Mouse (Mus musculus): ENCODE measurements around the gene Sos1. TPM values are rescaled to one million over a fixed set of nuclear protein-coding genes. Genes with fewer than 3 reads are reported as not detected.

Sos1 gene
- polyA plus RNA-seq, 1 experiment from 2014 or later, result 7.2 TPM

GRCm38 (mm10) chr17:80505766-80506165 lies 25.5 kb upstream of the Sos1 start:
- H3K36me3 ChIP-seq, result no peaks in the 10 kb centered on the region
- ATAC-seq, result no peak
- no peaks in the 10 kb centered on the region for H3K27me3 ChIP-seq
- no peak overlapping the region for H3K27ac ChIP-seq
- WGBS, result 89% methylated on average over 6 of the region's 6 CpGs
- H3K9me3 ChIP-seq, result no peaks in the 10 kb centered on the region
- no peaks in the 10 kb centered on the region for H3K4me1 ChIP-seq (replicated peaks)
- no peak overlapping the region for H3K4me2 ChIP-seq (replicated peaks)
- H3K9ac ChIP-seq (replicated peaks), result no peak overlapping the region
- no peak overlapping the region for H3K4me3 ChIP-seq (replicated peaks)

DNA sequence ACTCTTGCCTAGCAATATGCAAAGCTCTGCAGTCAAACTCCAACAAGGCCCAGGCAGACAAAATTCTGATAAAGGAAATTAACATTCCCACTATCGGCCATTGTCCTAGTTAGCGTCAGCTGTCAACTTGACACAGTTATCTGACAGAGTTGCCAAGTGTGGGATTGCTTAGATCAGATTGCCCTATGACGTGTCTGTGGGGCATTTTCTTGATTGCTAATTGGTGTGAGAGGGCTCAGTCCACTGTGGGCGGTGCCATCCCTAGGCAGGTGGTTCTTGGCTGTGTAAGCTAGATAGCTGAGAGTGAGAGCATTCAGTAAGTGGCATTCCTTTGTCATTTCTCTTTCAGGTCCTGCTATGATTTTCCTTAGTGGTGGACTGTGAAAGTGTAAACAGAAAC lies 25.1 kb upstream of the Sos1 start:
- Histone ChIP-seq H3K9ac (replicated peaks) (no peak overlapping the region), H3K4me1 (replicated peaks) (no peaks in the 10 kb centered on the region), H3K9me3 (no peaks in the 10 kb centered on the region), H3K4me2 (replicated peaks) (no peak overlapping the region), H3K27me3 (no peaks in the 10 kb centered on the region), H3K4me3 (replicated peaks) (no peak overlapping the region), H3K27ac (no peak overlapping the region), H3K36me3 (no peaks in the 10 kb centered on the region)
- WGBS, result 86% methylated on average over 4 of the region's 4 CpGs
- ATAC-seq, result no peak

GRCm38 (mm10) chr17:80501805-80502172 lies 21.5 kb upstream of the Sos1 start:
- no peak overlapping the region for H3K9ac ChIP-seq (replicated peaks)
- no peak overlapping the region for H3K27ac ChIP-seq
- H3K4me3 ChIP-seq (replicated peaks), result no peak overlapping the region
- 80% methylated on average over 2 of the region's 2 CpGs for WGBS
- no peaks in the 10 kb centered on the region for H3K36me3 ChIP-seq
- H3K27me3 ChIP-seq, result no peaks in the 10 kb centered on the region
- no peaks in the 10 kb centered on the region for H3K9me3 ChIP-seq
- no peak overlapping the region for H3K4me2 ChIP-seq (replicated peaks)
- ATAC-seq, result no peak
- no peaks in the 10 kb centered on the region for H3K4me1 ChIP-seq (replicated peaks)

- Histone ChIP-seq H3K9me3 (no peaks in the 10 kb centered on the region), H3K9ac (replicated peaks) (no peak overlapping the region), H3K27ac (no peak overlapping the region), H3K27me3 (no peaks in the 10 kb centered on the region), H3K4me3 (replicated peaks) (no peak overlapping the region), H3K4me2 (replicated peaks) (no peak overlapping the region), H3K36me3 (no peaks in the 10 kb centered on the region), H3K4me1 (replicated peaks) (no peaks in the 10 kb centered on the region)
- ATAC-seq, result no peak
- WGBS, result 70% methylated on average over 5 of the region's 5 CpGs
Measured at GRCm38 (mm10) chr17:80501037-80501804, 21.0 kb upstream of the Sos1 start.

DNA sequence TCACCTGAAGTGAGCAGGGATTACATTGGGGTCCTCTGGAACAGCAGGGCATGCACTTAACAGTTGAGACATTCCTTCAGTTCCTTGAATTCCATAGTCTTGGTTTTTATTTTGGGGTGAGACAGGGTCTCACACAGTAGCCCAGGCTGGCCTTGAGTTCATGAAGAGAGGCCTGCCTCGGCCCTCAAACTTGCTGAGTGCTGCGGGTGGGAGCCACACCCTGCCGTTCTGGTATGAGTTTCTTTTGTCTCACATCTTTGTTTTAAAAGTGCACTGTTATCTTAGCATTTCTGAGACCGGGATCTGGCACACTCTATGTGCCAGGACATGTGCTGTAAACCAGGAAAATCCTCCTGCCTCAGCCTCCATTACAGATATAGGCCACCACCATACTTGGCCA lies 19.8 kb upstream of the Sos1 start:
- H3K27ac ChIP-seq, result no peak overlapping the region
- no peak overlapping the region for H3K4me2 ChIP-seq (replicated peaks)
- H3K4me1 ChIP-seq (replicated peaks), result no peaks in the 10 kb centered on the region
- H3K9me3 ChIP-seq, result no peaks in the 10 kb centered on the region
- no peak for ATAC-seq
- no peaks in the 10 kb centered on the region for H3K27me3 ChIP-seq
- H3K36me3 ChIP-seq, result no peaks in the 10 kb centered on the region
- WGBS, result 88% methylated on average over 4 of the region's 4 CpGs
- H3K4me3 ChIP-seq (replicated peaks), result no peak overlapping the region
- no peak overlapping the region for H3K9ac ChIP-seq (replicated peaks)

GRCm38 (mm10) chr17:80498600-80499268 lies 18.5 kb upstream of the Sos1 start:
- H3K4me2 ChIP-seq (replicated peaks), result no peak overlapping the region
- H3K4me3 ChIP-seq (replicated peaks), result no peak overlapping the region
- H3K27ac ChIP-seq, result no peak overlapping the region
- ATAC-seq, result no peak
- H3K9me3 ChIP-seq, result no peaks in the 10 kb centered on the region
- 65% methylated on average over 11 of the region's 11 CpGs for WGBS
- H3K4me1 ChIP-seq (replicated peaks), result no peaks in the 10 kb centered on the region
- no peaks in the 10 kb centered on the region for H3K27me3 ChIP-seq
- no peaks in the 10 kb centered on the region for H3K36me3 ChIP-seq
- no peak overlapping the region for H3K9ac ChIP-seq (replicated peaks)

- no peak overlapping the region for H3K4me3 ChIP-seq (replicated peaks)
Measured at GRCm38 (mm10) chr17:80497183-80497601, 16.9 kb upstream of the Sos1 start.

GRCm38 (mm10) chr17:80496607-80497170 lies 16.4 kb upstream of the Sos1 start:
- Histone ChIP-seq H3K27me3 (no peaks in the 10 kb centered on the region), H3K4me1 (replicated peaks) (no peaks in the 10 kb centered on the region), H3K9me3 (no peaks in the 10 kb centered on the region), H3K9ac (replicated peaks) (no peak overlapping the region), H3K4me2 (replicated peaks) (no peak overlapping the region), H3K27ac (no peak overlapping the region), H3K4me3 (replicated peaks) (no peak overlapping the region), H3K36me3 (no peaks in the 10 kb centered on the region)
- 92% methylated on average over 8 of the region's 8 CpGs for WGBS
- no peak for ATAC-seq

More at GRCm38 (mm10) chr17:80497183-80497601, 16.9 kb upstream of the Sos1 start:
- H3K27ac ChIP-seq, result no peak overlapping the region
- H3K9me3 ChIP-seq, result no peaks in the 10 kb centered on the region
- H3K9ac ChIP-seq (replicated peaks), result no peak overlapping the region
- no peaks in the 10 kb centered on the region for H3K4me1 ChIP-seq (replicated peaks)
- no peaks in the 10 kb centered on the region for H3K27me3 ChIP-seq
- no peaks in the 10 kb centered on the region for H3K36me3 ChIP-seq
- WGBS, result 42% methylated on average over 9 of the region's 9 CpGs
- H3K4me2 ChIP-seq (replicated peaks), result no peak overlapping the region
- ATAC-seq, result no peak

- no peak overlapping the region for H3K27ac ChIP-seq
- no peak overlapping the region for H3K4me2 ChIP-seq (replicated peaks)
- no peaks in the 10 kb centered on the region for H3K9me3 ChIP-seq
- 77% methylated on average over 6 of the region's 6 CpGs for WGBS
- H3K27me3 ChIP-seq, result no peaks in the 10 kb centered on the region
- no peak overlapping the region for H3K4me3 ChIP-seq (replicated peaks)
- no peak for ATAC-seq
- H3K4me1 ChIP-seq (replicated peaks), result no peaks in the 10 kb centered on the region
- H3K9ac ChIP-seq (replicated peaks), result no peak overlapping the region
- H3K36me3 ChIP-seq, result no peaks in the 10 kb centered on the region
Measured at GRCm38 (mm10) chr17:80496185-80496584, 15.9 kb upstream of the Sos1 start.

DNA sequence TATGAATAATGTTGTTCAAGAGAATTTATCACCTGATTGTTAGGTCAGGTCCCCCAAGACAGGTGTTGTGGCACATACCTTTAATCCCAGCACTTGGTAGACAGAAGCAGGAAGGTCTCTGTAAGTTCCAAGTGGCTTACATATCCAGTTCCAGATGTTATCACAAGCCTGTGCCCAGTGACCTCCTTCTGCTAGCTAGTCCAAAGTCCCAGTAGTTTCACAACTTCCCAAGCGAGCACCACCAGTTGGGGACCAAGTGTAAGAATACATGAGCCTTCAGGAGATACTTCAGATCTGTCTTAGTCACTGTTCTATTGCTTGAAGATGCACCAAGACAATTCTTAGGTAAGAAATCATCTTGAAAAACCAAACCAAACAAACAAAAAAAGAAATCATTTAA lies 13.6 kb upstream of the Sos1 start:
- H3K9ac ChIP-seq (replicated peaks), result no peak overlapping the region
- H3K27me3 ChIP-seq, result no peaks in the 10 kb centered on the region
- ATAC-seq, result no peak
- H3K4me2 ChIP-seq (replicated peaks), result no peak overlapping the region
- no peak overlapping the region for H3K27ac ChIP-seq
- H3K9me3 ChIP-seq, result no peaks in the 10 kb centered on the region
- 84% methylated on average over 1 of the region's 1 CpGs for WGBS
- no peak overlapping the region for H3K4me3 ChIP-seq (replicated peaks)
- no peaks in the 10 kb centered on the region for H3K4me1 ChIP-seq (replicated peaks)
- H3K36me3 ChIP-seq, result no peaks in the 10 kb centered on the region

DNA sequence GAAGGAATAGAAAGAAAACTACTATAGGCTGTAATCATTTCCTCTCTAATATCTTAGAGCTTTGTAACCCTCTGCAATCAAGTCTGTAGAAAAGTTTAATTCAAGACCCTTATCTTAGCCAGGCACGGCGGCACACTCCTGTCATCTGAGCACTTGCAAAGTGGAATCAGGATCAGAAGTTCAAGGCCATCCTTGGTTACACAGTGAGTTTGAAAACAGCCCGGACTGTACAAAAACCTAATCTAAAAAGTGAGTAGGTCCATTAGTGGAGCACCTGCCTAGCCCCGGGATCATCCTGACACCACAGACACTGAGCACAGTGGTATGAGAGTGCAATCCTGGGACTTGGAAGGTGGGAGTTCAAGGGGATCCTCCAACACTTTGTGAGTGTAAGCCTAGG lies 12.6 kb upstream of the Sos1 start:
- Histone ChIP-seq H3K4me3 (replicated peaks) (no peak overlapping the region), H3K36me3 (no peaks in the 10 kb centered on the region), H3K9me3 (no peaks in the 10 kb centered on the region), H3K27me3 (no peaks in the 10 kb centered on the region), H3K4me2 (replicated peaks) (no peak overlapping the region), H3K9ac (replicated peaks) (no peak overlapping the region), H3K4me1 (replicated peaks) (no peaks in the 10 kb centered on the region), H3K27ac (no peak overlapping the region)
- no peak for ATAC-seq
- WGBS, result 95% methylated on average over 4 of the region's 4 CpGs

GRCm38 (mm10) chr17:80492274-80492673 lies 12.0 kb upstream of the Sos1 start:
- Histone ChIP-seq H3K27me3 (no peaks in the 10 kb centered on the region), H3K4me2 (replicated peaks) (no peak overlapping the region), H3K4me3 (replicated peaks) (no peak overlapping the region), H3K4me1 (replicated peaks) (no peaks in the 10 kb centered on the region), H3K9me3 (no peaks in the 10 kb centered on the region), H3K27ac (no peak overlapping the region), H3K9ac (replicated peaks) (no peak overlapping the region), H3K36me3 (no peaks in the 10 kb centered on the region)
- no peak for ATAC-seq
- WGBS, result 99% methylated on average over 4 of the region's 4 CpGs

Data from midbrain, embryonic 13.5 days (tissue).